Mouse (Mus musculus): ENCODE measurements around the gene Ptgds.
A peak's percentile ranks its signal among the peaks of the same experiment; 100 is the strongest.

The Ptgds gene

GRCm38 (mm10) chr2:25469969-25470368 is at the start of gene Ptgds:
TSS of gene Ptgds (minus strand) at chr2:25470046.
- no peak for DNase-seq (ENCODE audit: low read depth, low spot score)

GRCm38 (mm10) chr2:25509912-25510311 is 40.1 kb upstream of the Ptgds start:
- no peak for DNase-seq (ENCODE audit: low read depth, low spot score)

- no peak for DNase-seq (ENCODE audit: low read depth, low spot score)
These were observed 37.1 kb upstream of the Ptgds start for GRCm38 (mm10) chr2:25506964-25507363.

GRCm38 (mm10) chr2:25505860-25506259 is 36.0 kb upstream of the Ptgds start:
- DNase-seq (ENCODE audit: low read depth, low spot score), result no peak

- DNase-seq (ENCODE audit: low read depth, low spot score), result no peak
These were observed 35.2 kb upstream of the Ptgds start for GRCm38 (mm10) chr2:25505000-25505399.

GRCm38 (mm10) chr2:25504538-25504937 is 34.7 kb upstream of the Ptgds start:
- no peak for DNase-seq (ENCODE audit: low read depth, low spot score)

- peak; percentile 62 for DNase-seq (ENCODE audit: low read depth, low spot score)
These were observed 32.9 kb upstream of the Ptgds start for GRCm38 (mm10) chr2:25502726-25503125.

- DNase-seq (ENCODE audit: low read depth, low spot score), result no peak
These were observed 32.0 kb upstream of the Ptgds start, which contains the start of gene C8g for GRCm38 (mm10) chr2:25501593-25502486. TSS of gene C8g (minus strand) at chr2:25501719.

GRCm38 (mm10) chr2:25500576-25501405 is 30.9 kb upstream of the Ptgds start, which contains the start of gene Fbxw5:
TSS of gene Fbxw5 (plus strand) at chr2:25500750.
- DNase-seq (ENCODE audit: low read depth, low spot score), result peak; percentile 74

GRCm38 (mm10) chr2:25500071-25500575 is 30.3 kb upstream of the Ptgds start:
- no peak for DNase-seq (ENCODE audit: low read depth, low spot score)

- no peak for DNase-seq (ENCODE audit: low read depth, low spot score)
These were observed 29.0 kb upstream of the Ptgds start for GRCm38 (mm10) chr2:25498622-25499478.

GRCm38 (mm10) chr2:25497846-25498575 is 28.2 kb upstream of the Ptgds start:
- no peak for DNase-seq (ENCODE audit: low read depth, low spot score)

- no peak for DNase-seq (ENCODE audit: low read depth, low spot score)
These were observed 26.6 kb upstream of the Ptgds start for GRCm38 (mm10) chr2:25496462-25496861.

GRCm38 (mm10) chr2:25493476-25493961 is 23.7 kb upstream of the Ptgds start, which contains the start of gene Lcn12:
TSS of gene Lcn12 (minus strand) at chr2:25493911.
- no peak for DNase-seq (ENCODE audit: low read depth, low spot score)

GRCm38 (mm10) chr2:25492988-25493387 is 23.1 kb upstream of the Ptgds start:
- no peak for DNase-seq (ENCODE audit: low read depth, low spot score)

- DNase-seq (ENCODE audit: low read depth, low spot score), result no peak
These were observed 18.8 kb upstream of the Ptgds start for GRCm38 (mm10) chr2:25488671-25489068.

- DNase-seq (ENCODE audit: low read depth, low spot score), result no peak
These were observed 18.3 kb upstream of the Ptgds start for GRCm38 (mm10) chr2:25487965-25488670.

GRCm38 (mm10) chr2:25484901-25485647 is 15.2 kb upstream of the Ptgds start:
- DNase-seq (ENCODE audit: low read depth, low spot score), result no peak

GRCm38 (mm10) chr2:25482969-25483368 is 13.1 kb upstream of the Ptgds start:
- no peak for DNase-seq (ENCODE audit: low read depth, low spot score)

Data from c-Kit-negative CD71-positive TER-119-positive erythroid progenitor cells, embryonic 14.5 days (primary cell).